Mouse (Mus musculus): ENCODE measurements at regions not wholly inside any gene's neighbourhood (a gene's known extent, or its start where the extent isn't known, plus 50 kb on each side); places are given as distances from the start of the nearest gene placed in this dataset.

GRCm38 (mm10) chr15:28823526-28823925 lies 620.0 kb downstream of the Dnah5 start:
- no peak for DNase-seq

- DNase-seq = no peak
These were observed 631.3 kb downstream of the Dnah5 start for GRCm38 (mm10) chr15:28834831-28835230.

- DNase-seq = no peak
These were observed 636.8 kb downstream of the Dnah5 start for GRCm38 (mm10) chr15:28840322-28840721.

GRCm38 (mm10) chr15:28856419-28856818 lies 652.9 kb downstream of the Dnah5 start:
- no peak for DNase-seq

- no peak for DNase-seq
These were observed 654.6 kb downstream of the Dnah5 start for GRCm38 (mm10) chr15:28858176-28858575.

GRCm38 (mm10) chr15:28864101-28864500 lies 660.5 kb downstream of the Dnah5 start:
- DNase-seq = no peak

- no peak for DNase-seq
These were observed 661.4 kb downstream of the Dnah5 start for GRCm38 (mm10) chr15:28864913-28865312.

- DNase-seq = peak; percentile 3
These were observed 669.4 kb downstream of the Dnah5 start for GRCm38 (mm10) chr15:28873001-28873400.

- DNase-seq = no peak
These were observed 692.8 kb downstream of the Dnah5 start for GRCm38 (mm10) chr15:28896248-28896808.

GRCm38 (mm10) chr15:28922437-28922836 lies 718.9 kb downstream of the Dnah5 start:
- no peak for DNase-seq

GRCm38 (mm10) chr15:28948245-28948644 lies 744.7 kb downstream of the Dnah5 start:
- DNase-seq = no peak

Data from right cerebral cortex, adult 18-20 months (tissue).